Mouse (Mus musculus) T-helper 17 cell (primary cell): ENCODE data around the gene Nudcd3.
"Not testable (repeated sequence)": the region's sequence is repeated elsewhere in the genome, so short reads cannot be mapped to it uniquely, and the experiment has no call there.

Experiments used
- in situ Hi-C, 2 experiments: fragments of 300-600 bp; cut with MboI, MseI; formaldehyde crosslinking; loops; 1 replicate in 1 of 2; 2 replicates in 1 of 2; pipeline ENCODE4 v1.15.1; 2025; ENCODE audit warnings: high pct_unique_total_duplicates in 2 of 2

The Nudcd3 gene

DNA sequence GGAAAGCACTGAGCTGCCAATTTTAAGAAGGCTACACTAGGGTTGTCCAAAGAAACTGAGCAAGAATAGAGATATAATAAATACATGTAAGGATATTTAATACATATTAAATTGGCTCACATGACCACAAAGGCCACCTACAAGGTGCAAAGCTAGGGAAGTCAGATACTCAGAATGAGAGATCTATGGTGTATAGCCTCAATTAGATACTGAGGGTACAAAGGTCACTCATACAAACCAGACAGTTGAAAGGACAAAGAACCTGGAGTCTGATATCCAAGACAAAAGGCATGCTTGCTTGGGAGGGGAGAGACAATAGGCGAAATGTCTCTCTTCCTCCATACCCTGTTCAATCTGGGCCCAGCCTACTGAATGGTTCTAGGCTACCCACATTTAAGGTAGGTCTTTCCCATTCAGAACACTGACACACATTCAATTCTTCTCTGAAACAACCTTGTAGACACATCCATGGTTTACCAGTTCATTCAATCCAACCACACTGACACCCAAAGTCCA lies 76.6 kb downstream of the Nudcd3 start:
- in situ Hi-C loops, result no loop called here

DNA sequence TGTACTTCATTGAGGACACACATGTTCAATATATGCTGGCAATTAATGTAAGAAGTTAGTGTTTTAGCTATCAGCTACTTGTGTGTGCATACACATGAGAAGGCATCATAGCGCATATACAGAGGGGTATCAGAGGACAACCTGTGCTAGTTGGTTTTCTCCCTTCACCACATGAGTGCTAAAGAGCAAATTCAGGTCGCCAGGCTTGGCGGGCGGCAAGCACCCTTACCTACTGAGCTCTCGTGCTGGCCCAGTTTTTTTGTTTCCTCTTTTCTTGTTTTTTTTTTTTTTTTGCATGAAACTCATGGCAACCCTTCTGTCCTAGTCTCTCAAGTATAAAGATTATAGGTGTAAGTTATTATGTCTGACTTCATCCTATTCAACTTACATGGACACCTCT lies 77.6 kb downstream of the Nudcd3 start:
- in situ Hi-C loops, result no loop called here

- in situ Hi-C loops, result no loop called here
Observed at GRCm38 (mm10) chr11:6120596-6120995, 79.6 kb downstream of the Nudcd3 start.

DNA sequence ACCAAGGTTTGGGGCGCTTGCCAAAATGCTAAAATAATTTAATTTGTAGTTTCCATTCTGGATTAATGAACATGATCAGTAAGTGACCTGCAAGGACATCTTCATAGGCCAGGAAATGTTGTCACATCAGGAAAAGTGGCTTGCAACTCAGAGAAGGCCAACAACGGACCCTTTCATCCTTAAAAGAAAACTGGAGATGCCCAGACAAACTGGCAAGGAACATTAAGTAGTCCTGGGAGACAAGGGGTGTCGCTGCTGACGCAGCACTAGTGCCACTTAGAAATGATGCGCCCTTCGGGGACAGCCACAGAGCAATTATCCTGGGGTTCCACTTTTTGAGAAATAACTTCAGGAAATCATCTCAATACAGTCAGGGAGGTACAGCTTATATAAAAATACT lies 80.2 kb downstream of the Nudcd3 start:
- in situ Hi-C loops, result no loop called here

DNA sequence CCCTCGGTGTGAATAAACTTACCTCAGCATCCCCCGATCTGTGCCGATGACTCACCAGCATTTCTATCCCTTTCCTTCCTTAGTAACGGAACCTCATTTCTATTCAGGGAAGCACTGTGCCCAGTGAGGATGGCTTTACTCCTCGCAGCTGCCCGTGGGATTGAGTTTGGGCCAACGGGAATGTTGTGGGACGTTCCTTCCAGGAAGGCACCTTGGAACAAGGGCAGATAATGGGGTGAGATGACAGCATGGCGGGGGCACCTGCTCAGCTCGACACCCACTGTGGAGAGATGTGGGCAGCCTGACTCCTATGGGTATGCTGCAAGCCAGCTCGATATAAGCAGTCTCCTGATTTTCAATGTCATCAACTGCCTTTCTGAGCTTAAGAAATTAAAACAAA lies 80.9 kb downstream of the Nudcd3 start:
- in situ Hi-C loops, result no loop called here

DNA sequence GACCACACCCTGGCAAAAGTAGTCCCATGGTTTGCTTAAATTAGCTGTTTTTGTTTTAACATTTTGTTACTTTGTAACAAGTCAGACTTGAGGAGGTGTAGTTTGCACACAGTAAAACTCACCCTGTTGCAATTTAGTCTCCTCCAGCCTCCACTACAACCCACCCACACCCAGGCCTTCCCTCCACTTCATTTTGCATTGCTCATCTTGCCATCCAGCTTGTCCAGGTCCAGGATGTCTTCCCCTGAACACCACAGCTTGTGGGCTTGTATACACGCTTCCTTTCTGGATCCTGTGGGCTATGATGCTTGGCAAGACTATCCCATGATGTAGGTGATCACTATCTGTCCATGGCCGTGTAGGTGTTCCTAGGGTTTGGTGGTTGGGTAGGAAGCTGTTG lies 82.3 kb downstream of the Nudcd3 start:
- in situ Hi-C loops, result no loop called here

GRCm38 (mm10) chr11:6111734-6112484 lies 88.3 kb downstream of the Nudcd3 start:
- in situ Hi-C loops, result no loop called here

- in situ Hi-C loops, result loop anchor here in 1 of 2 experiments (5.0 kb wide), 1 partner anchor 48 kb away; no protein-coding TSS in a partner anchor
Observed at GRCm38 (mm10) chr11:6109990-6110389, 90.2 kb downstream of the Nudcd3 start.

GRCm38 (mm10) chr11:6108296-6108695 lies 91.9 kb downstream of the Nudcd3 start:
- in situ Hi-C loops, result loop anchor here in 1 of 2 experiments (5.0 kb wide), 1 partner anchor 46 kb away; no protein-coding TSS in a partner anchor

DNA sequence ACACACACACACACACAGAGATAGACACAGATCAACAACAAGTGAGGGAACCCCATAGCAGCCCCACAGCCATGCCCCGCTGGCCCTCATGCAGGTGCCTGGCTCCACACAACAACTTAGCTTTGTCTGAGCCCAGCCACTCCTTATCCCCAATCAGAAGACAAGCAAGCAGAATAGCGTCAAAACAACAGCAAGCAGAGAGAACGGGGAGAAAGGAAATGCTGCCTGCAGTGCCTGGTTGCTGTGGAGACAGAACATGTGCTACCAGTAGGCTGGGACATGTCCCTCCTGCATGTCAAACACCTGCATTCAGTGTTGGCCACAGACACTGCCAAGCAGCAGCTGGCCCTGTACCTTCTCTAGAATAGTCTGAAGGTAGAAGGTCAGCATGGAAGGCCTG lies 92.5 kb downstream of the Nudcd3 start:
- in situ Hi-C loops, result loop anchor here in 1 of 2 experiments (5.0 kb wide), 1 partner anchor 45 kb away; no protein-coding TSS in a partner anchor

GRCm38 (mm10) chr11:6104734-6105133 lies 95.5 kb downstream of the Nudcd3 start:
- in situ Hi-C loops, result loop anchor here in 1 of 2 experiments (5.0 kb wide), 1 partner anchor 42 kb away; no protein-coding TSS in a partner anchor

- in situ Hi-C loops, result not testable (repeated sequence)
Observed at GRCm38 (mm10) chr11:6096637-6097036, 103.6 kb downstream of the Nudcd3 start.

DNA sequence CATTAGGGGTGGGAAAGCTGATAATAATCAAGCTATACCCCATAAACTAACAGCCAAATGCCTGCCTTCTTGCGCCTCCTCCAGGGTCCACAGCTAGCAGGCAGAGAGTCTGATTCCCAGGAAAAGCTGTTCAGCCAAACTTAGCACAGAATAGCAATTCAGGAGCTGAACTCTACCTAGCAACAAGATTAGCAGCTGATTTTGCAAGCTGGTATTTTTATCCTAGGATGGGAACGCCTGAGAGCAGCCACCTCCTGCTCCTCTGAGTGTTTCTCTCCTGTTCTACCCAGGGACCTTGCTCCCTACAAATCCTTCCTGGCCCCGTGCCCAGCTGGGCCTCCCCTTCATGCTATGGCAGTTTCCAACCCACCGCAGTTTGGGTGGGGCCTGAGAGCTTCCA lies 113.2 kb downstream of the Nudcd3 start:
- in situ Hi-C loops, result no loop called here

DNA sequence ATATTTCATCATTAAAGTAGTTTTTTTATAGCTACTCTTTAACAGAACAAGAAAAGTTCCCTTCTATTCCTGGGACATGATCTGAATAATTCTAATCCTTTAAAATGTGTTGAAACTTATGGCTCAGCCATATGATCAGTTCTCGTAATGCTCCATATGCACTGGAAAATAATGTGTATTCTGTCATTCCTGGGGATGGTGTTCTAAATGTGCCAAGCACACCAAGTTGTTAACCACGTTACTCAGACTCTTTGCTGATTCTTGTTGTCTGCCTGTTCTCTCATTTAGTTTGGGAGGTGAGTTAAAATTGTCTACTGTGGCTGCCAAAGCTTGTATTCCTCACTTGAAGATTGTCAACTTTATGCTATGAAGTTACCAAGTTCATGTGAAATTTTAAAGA lies 121.5 kb downstream of the Nudcd3 start:
- in situ Hi-C loops, result no loop called here

- in situ Hi-C loops, result no loop called here
Observed at GRCm38 (mm10) chr11:6075618-6076066, 124.6 kb downstream of the Nudcd3 start.

GRCm38 (mm10) chr11:6068181-6068957 lies 131.8 kb downstream of the Nudcd3 start:
- in situ Hi-C loops, result no loop called here

DNA sequence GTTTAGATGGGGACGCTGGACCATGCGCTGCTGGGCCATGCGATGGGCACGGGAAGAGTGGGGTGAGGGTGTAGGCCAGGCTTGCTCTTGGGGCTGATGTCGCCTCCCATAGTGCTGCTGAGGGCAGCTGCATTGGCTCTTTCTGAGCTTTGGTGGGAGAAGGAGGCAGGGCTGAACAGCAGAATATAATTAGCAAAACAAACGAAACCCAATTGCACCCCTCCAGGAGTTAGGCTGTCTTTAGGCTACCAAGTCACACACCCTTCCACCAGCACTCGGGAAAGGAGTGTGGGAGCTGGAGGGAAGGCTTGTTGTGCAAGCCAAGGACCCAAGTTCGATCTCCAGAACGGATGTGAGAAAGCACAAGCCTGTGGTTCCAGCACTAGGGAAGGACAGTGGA lies 133.1 kb downstream of the Nudcd3 start:
- in situ Hi-C loops, result no loop called here

- in situ Hi-C loops, result no loop called here
Observed at GRCm38 (mm10) chr11:6066176-6066575, 134.0 kb downstream of the Nudcd3 start, which contains the start of gene Camk2b. Camk2b (minus strand) TSS chr11:6066362.

- in situ Hi-C loops, result no loop called here
Observed at GRCm38 (mm10) chr11:6065551-6066121, 134.6 kb downstream of the Nudcd3 start.

DNA sequence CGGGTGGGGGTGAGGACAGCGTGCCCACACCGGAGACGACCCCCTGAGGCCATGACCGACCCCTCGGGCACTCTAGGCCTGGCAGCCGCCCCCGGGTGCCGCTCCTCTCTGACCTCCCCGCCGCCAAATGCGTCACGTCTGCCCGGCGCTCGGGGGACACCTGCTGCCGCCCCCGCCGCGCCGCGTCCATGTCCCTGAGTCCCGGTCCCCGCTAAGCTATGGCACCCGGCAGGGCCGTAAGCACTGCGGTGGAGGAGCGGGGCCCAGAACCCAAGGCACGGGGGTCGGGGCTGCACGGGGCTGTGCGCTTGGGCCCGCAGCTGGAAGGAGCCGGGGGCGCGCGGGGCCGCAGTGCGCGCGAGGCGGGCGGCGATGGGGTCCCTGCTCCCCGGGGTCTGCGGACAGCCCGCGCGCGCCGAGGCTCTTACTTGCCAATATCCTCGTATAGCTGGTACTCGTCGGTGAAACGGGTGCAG lies 135.1 kb downstream of the Nudcd3 start:
- in situ Hi-C loops, result no loop called here

DNA sequence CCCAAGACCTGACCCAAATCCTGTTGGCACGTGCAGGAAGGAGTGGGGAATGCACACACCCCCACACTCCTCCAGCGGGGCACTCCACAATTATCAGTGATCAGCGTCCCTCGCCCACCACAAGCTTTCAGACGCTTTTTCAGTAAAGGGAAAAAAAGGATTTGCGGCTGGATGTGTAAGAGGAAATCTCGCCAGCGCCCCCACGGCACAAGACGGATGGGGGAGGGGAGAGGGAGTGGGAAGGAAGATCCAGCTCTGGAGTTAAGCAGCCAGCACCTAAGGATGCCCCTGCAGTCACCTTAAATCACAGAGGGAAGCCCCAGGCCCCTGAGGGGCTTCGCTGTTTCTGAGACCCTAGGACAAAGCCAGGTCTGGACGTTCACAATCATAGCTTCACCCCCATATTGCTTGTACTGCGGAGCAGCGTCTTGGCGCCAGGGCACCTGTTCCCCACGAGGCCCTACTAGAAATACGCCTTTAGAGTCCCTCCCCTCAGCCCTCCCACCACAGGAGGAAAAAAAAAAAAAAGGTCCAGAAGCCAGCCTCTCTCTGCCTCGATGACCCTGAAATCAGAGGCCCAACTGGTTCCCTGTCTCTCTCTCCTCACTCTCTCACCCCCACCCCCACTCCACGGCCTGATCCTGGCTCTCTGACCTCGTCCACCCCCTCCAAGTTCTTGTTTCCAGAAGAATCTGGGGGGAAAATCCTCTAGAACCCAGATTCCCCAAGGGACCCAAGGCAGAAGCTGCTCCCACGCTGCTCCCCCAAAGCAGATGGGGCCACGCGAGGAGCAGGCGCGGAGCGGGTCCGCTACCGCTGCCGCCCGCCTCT lies 135.8 kb downstream of the Nudcd3 start:
- in situ Hi-C loops, result loop anchor here in 1 of 2 experiments (5.0 kb wide), 1 partner anchor 43 kb away; no protein-coding TSS in a partner anchor
